Mouse (Mus musculus) lung, postnatal 0 days (tissue): ENCODE results near the gene Gm3159.
"Not testable (repeated sequence)": the region's sequence is repeated elsewhere in the genome, so short reads cannot be mapped to it uniquely, and the experiment has no call there.

Experiments
- CTCF ChIP-seq: IDR thresholded peaks from 2 replicates; pipeline ENCODE4 v1.5.1; 2016; ENCODE audit warnings: antibody characterized with exemption, mild to moderate bottlenecking
- EP300 ChIP-seq: IDR thresholded peaks from 2 replicates; pipeline ENCODE4 v1.6.1; 2016; ENCODE audit warnings: antibody characterized with exemption, mild to moderate bottlenecking, control low read depth

- not testable (repeated sequence) for TF ChIP-seq EP300, CTCF
Measured at GRCm38 (mm10) chr14:4369691-4370090, 27.6 kb upstream of the Gm3159 start.
